Mouse (Mus musculus): ENCODE measurements at regions not wholly inside any gene's neighbourhood (a gene's known extent, or its start where the extent isn't known, plus 50 kb on each side); places are given as distances from the start of the nearest gene placed in this dataset.

DNA sequence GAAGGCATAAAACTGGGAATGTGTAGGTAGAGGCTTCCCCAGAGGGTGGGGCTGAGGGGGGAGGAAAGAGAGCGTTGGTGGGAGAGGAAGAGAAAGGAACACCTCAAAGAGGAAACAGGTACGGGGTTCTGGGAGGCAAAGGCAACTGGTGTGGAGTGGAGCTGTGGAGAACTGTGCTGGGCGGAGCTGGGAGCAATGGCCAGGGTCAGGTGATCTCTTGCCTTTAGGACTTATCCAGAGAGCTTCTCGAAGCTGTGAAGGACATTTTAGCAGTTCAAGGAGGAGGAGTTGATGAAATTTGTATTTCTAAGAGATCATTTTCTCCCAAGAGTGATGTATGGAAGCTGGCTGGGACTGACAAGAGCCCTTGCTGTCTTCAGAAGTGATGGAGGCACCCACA lies 96.9 kb downstream of the Vegfa start:
- no peak for TF ChIP-seq POU5F1 (IDR thresholded peaks at IDR 0.05; ENCODE audit: borderline replicate concordance, low read length)
- TF ChIP-seq CTCF (conservative IDR thresholded peaks at IDR 0.05; ENCODE audit: low read length): no peak
- TF ChIP-seq NANOG (IDR thresholded peaks at IDR 0.05; ENCODE audit: borderline replicate concordance, low read length): no peak
